Mouse (Mus musculus) forebrain, embryonic 10.5 days (tissue): ENCODE measurements around the gene Emilin3. TPM values are rescaled to one million over a fixed set of nuclear protein-coding genes. Genes with fewer than 3 reads are reported as not detected.

Experiments
- DNase-seq: peaks from one replicate; pipeline ENCODE4 v3.0.0-alpha.2; 2017; ENCODE audit warnings: low spot score; ENCODE audit errors: extremely low spot score
- H3K27ac ChIP-seq: fragments of 300-500 bp; sonication (generic); 2 replicates; pipeline ENCODE4 v1.5.1; 2016; ENCODE audit warnings: mild to moderate bottlenecking
- H3K27me3 ChIP-seq: fragments of 300-500 bp; sonication (generic); 2 replicates; pipeline ENCODE4 v1.6.1; 2016; ENCODE audit warnings: mild to moderate bottlenecking; ENCODE audit not compliant: poor library complexity, severe bottlenecking
- H3K36me3 ChIP-seq: fragments of 300-500 bp; sonication (generic); replicated peaks from 2 replicates; pipeline ENCODE4 v1.6.1; 2016; ENCODE audit warnings: mild to moderate bottlenecking, moderate library complexity
- H3K4me1 ChIP-seq: fragments of 300-500 bp; sonication (generic); 2 replicates; pipeline ENCODE4 v1.6.1; 2016
- H3K4me3 ChIP-seq: fragments of 300-500 bp; sonication (generic); 2 replicates; pipeline ENCODE4 v1.5.1; 2016; ENCODE audit warnings: mild to moderate bottlenecking, moderate library complexity
- H3K9me3 ChIP-seq: fragments of 300-500 bp; sonication (generic); 2 replicates; pipeline ENCODE4 v1.6.1; 2016; ENCODE audit warnings: mild to moderate bottlenecking, moderate library complexity
- WGBS: fragments of 180-500 bp; shearing (Covaris S2); methylation state at CpG from one replicate; pipeline ENCODE4 v1.1.7; 2016; 5-methylcytosine and 5-hydroxymethylcytosine counted together
- polyA plus RNA-seq: library from polyadenylated mRNA; unstranded; fragments of >200 nt; fragmentation: Nextera tagmentation; extraction: Ambion mirVana; gene quantifications from 2 replicates; pipeline ENCODE4 v1.2.1, GENCODE M21; 2016

The Emilin3 gene
- polyA plus RNA-seq, 1 experiment from 2014 or later, result 2.2 TPM

DNA sequence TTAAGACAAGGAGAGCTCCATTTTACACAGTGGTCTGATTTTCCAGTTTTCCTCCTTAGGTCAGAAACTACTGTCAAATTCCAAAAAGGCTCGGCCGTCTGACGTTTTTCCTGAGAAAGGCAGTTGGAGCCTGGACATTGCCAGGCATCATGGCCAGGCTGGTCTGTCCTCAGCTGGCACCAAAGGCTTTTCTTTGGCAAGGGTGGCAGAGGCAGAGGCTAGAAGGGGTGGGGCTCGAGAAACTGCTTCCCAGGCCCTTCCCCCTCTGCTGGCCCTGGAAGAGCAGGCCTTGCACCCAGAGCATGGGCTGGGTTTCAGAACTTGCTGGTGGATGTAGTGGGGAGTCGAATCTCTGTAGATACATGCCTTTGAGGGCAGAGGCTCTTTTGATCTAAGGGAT lies 29.7 kb downstream of the Emilin3 start:
- Histone ChIP-seq H3K4me3 (no peak overlapping the region), H3K4me1 (peaks cover 4% of the 10 kb centered on the region), H3K27me3 (peaks cover under 1% of the 10 kb centered on the region; the same call in 1 of the 2 replicates), H3K36me3 (no peaks in the 10 kb centered on the region), H3K9me3 (no peaks in the 10 kb centered on the region; the same call in 1 of the 2 replicates), H3K27ac (no peak overlapping the region)
- WGBS, result 80% methylated on average over 5 of the region's 5 CpGs
- DNase-seq, result no peak

DNA sequence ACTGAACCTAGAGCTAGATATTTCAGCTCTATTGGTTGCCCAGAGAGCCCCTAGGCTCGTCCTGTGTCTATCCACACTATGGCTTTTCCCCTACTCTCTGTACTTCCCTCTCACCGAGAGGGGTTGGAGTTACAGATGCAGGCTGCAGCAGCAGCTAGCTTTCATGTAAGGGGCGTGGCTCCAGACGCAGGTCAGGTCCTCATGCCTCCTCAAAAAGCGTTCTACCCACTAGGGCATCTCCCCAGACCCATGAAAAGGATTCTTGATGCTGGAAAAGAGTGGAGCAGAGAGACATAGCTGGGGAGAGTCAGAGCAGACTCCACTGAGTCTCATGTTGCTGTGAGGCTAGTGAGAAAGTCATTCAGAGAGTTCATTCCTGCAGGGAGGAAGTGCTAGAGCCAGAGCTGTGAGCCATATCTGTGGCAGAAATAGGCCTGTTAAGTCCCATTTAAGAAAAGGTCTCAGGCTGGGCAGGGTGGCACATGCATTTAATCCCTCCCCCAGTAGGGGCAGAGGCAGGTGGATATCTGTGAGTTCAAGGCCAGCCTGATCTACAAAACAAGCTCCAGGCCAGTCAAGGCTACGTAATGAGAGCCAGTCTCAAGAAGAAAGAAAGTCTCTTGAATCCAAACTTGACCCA lies 30.5 kb downstream of the Emilin3 start:
- no peak for DNase-seq
- Histone ChIP-seq H3K27ac (no peak overlapping the region), H3K4me3 (no peak overlapping the region), H3K9me3 (no peaks in the 10 kb centered on the region; the same call in 1 of the 2 replicates), H3K4me1 (no peaks in the 10 kb centered on the region), H3K36me3 (no peaks in the 10 kb centered on the region), H3K27me3 (no peaks in the 10 kb centered on the region)
- WGBS, result 59% methylated on average over 6 of the region's 6 CpGs

DNA sequence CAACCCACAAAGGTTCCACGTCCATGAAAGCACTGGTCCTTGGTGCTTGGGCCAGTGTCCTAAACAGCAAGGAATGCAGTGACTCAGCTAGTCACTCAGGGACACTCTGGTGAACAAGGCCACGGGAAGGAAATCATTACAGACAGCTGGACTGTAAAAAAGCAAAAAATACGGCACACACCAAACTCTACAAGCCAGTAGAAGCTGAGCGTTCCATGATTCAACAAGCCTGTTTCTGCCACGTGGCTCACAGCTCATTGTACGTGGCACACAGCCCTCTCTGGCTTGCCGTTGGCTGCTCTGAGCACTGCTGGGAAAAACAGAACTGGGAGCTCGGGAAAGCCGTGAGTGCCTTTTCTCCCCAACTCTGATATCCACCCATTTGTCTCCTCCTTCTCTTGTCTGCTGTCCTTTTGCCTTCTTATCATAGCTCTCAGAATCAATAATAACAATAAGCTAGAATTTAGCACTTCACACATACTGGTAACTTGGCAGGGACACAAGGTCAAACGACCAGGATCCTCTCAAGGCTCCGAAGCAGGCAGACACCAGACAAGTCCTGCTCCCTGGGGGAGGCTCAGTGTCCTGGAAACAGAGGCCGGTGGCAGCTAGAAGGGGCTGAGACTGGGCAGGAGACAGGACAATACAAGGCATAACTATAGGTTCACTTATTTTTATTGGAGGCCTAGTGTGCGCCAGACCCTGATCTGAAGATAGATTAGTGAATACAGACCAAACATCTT lies 31.5 kb downstream of the Emilin3 start, which contains the start of gene Lpin3:
Gene Lpin3, plus strand, starts transcription at position 218 of the 743 bp plus-strand sequence.
- H3K27me3 ChIP-seq, result no peaks in the 10 kb centered on the region
- no peak within 1 kb of the TSS for H3K27ac ChIP-seq
- H3K4me3 ChIP-seq, result no peak within 1 kb of the TSS
- H3K4me1 ChIP-seq, result no peaks in the 10 kb centered on the region
- no peaks in the 10 kb centered on the region for H3K36me3 ChIP-seq
- H3K9me3 ChIP-seq, result peaks cover 3% of the 10 kb centered on the region; the same call in 1 of the 2 replicates
- peak; percentile 9 for DNase-seq
- WGBS, result 83% methylated on average over 13 of the region's 13 CpGs

DNA sequence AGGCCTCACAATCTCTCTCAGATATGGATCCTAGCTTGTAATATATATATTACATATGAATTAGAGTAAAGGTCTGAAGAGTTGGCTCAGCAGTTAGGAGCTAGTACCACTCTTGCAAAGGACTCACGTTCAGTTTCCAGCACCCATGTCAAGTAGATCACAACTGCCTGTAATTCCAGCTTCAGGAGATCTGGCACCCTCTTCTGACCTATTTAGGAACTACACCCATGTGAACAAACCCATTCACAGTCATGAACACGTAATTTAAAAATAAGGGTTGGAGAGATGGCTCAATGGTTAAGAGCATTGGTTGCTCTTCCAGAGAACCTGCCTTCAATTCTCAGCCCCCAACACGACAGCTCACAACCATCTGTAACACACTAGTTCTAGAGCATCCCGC lies 36.0 kb downstream of the Emilin3 start:
- no peaks in the 10 kb centered on the region for H3K27me3 ChIP-seq
- peaks cover 16% of the 10 kb centered on the region for H3K4me1 ChIP-seq
- no peaks in the 10 kb centered on the region for H3K36me3 ChIP-seq
- peaks cover 3% of the 10 kb centered on the region; the same call in 1 of the 2 replicates for H3K9me3 ChIP-seq
- no peak overlapping the region for H3K27ac ChIP-seq
- 79% methylated on average over 4 of the region's 4 CpGs for WGBS
- H3K4me3 ChIP-seq, result no peak overlapping the region
- DNase-seq, result no peak

DNA sequence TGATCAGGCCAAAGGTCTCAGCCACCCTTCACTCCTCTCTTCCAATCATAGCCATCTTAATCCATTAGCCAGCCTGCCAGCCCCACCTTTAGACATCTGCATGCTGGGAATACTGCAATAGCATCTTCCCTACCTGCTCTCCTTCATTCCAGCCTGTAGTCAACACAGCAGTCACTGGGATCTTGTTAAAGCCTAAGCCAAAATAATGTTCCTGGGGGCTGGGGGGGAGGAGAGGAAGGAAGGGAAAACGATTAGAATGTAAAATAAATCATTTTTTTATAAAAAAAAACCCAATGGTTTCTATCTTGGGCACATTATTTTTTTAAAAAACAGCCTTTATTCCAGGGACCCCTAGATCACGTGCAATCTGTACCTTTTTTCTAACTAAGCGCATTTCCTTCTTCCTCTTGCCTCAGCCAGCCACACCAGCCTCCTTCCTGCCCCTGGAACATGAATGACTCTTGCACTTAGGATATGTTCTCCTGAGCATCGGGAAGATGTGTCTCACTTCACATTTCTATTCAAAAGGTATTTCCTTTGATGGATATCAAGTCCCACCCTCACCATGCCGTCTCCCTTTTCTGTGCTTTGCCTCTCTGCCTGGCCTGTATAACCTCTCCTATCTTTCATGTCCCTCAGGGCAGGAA lies 37.8 kb downstream of the Emilin3 start:
- 82% methylated on average over 5 of the region's 5 CpGs for WGBS
- no peaks in the 10 kb centered on the region for H3K36me3 ChIP-seq
- no peaks in the 10 kb centered on the region for H3K27me3 ChIP-seq
- H3K27ac ChIP-seq, result no peak overlapping the region
- H3K4me3 ChIP-seq, result no peak overlapping the region
- H3K9me3 ChIP-seq, result peaks cover 3% of the 10 kb centered on the region; the same call in 1 of the 2 replicates
- H3K4me1 ChIP-seq, result peaks cover 16% of the 10 kb centered on the region
- no peak for DNase-seq

DNA sequence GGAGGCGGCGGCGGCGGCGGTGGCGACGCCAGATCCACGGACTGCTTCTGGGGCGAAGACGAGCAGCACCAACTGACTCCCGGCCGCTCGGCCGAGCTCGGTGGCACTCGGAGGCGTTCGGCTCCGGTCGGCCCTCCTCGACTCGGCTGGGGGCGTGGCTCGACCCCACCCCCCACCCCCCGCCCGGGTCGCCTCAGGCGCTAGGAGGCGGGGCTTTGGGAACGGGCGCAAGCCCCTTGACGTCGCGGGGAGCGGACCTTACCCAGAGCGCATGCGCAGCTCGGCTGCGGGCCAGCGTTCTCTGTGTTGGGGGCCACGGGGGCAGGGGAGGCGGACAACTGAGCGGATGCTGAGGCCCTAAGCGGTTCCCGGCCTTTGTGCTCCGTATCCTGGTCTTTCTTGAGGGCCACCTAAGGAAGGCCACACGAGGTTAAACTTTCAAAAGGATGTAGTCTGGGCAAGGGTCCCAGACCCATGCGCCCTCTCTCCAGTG lies 39.2 kb downstream of the Emilin3 start, which contains the start of gene Zhx3:
Gene Zhx3, minus strand, starts transcription at position 109 of the 493 bp plus-strand sequence.
- peak within 1 kb of the TSS; percentile 91 for H3K4me3 ChIP-seq
- peaks cover 3% of the 10 kb centered on the region; the same call in 1 of the 2 replicates for H3K9me3 ChIP-seq
- H3K4me1 ChIP-seq, result peaks cover 16% of the 10 kb centered on the region
- WGBS, result 1% methylated on average over 46 of the region's 48 CpGs
- H3K36me3 ChIP-seq, result no peaks in the 10 kb centered on the region
- DNase-seq, result peak; percentile 97
- no peaks in the 10 kb centered on the region for H3K27me3 ChIP-seq
- peak within 1 kb of the TSS; percentile 93 for H3K27ac ChIP-seq

DNA sequence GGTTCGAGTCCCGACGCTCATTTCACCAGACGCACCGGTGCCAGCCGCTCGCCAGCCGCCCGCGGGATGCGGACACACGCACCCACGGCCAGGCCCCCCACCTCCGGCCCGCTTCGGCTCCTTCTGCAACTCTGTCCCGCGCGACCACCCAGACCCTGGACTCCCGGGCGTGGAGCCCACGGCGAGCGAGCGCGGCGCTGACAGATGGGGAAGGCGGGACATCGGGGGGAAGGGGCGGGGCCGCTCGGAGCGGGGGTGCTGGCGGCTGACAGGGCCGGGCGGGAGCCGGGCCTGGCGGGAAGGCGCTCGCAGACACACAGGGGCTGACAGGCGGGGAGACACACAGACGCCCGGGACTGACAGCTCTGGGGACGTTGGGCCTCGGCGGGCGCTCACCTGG lies 39.7 kb downstream of the Emilin3 start:
- peak overlapping the region; percentile 93 for H3K27ac ChIP-seq
- no peaks in the 10 kb centered on the region for H3K36me3 ChIP-seq
- peak; percentile 69 for DNase-seq
- peak overlapping the region; percentile 91 for H3K4me3 ChIP-seq
- H3K27me3 ChIP-seq, result no peaks in the 10 kb centered on the region
- WGBS, result under 1% methylated on average over 45 of the region's 47 CpGs
- H3K9me3 ChIP-seq, result peaks cover 3% of the 10 kb centered on the region; the same call in 1 of the 2 replicates
- H3K4me1 ChIP-seq, result peaks cover 16% of the 10 kb centered on the region

DNA sequence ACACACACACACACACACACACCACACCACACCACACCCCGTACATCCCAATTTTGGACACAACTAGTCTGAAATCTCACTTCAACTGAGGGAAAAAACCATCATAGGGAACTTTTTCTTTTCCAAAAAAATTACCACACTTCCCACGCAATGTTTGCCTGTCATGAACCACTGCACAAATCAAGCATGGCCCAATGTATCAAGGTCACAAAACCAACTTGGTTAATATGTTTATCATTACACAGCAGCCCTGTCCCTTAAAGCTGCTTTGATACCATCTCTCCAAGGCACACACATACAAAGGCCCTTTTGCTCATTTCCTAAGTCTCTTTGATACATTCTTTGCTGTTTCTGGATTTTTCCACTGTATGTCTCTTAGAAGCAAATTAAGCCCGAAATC lies 40.8 kb downstream of the Emilin3 start:
- Histone ChIP-seq H3K36me3 (no peaks in the 10 kb centered on the region), H3K4me1 (peaks cover 16% of the 10 kb centered on the region), H3K9me3 (peaks cover 3% of the 10 kb centered on the region; the same call in 1 of the 2 replicates), H3K27ac (no peak overlapping the region), H3K4me3 (no peak overlapping the region), H3K27me3 (no peaks in the 10 kb centered on the region)
- DNase-seq, result no peak
- 86% methylated on average over 3 of the region's 3 CpGs for WGBS

DNA sequence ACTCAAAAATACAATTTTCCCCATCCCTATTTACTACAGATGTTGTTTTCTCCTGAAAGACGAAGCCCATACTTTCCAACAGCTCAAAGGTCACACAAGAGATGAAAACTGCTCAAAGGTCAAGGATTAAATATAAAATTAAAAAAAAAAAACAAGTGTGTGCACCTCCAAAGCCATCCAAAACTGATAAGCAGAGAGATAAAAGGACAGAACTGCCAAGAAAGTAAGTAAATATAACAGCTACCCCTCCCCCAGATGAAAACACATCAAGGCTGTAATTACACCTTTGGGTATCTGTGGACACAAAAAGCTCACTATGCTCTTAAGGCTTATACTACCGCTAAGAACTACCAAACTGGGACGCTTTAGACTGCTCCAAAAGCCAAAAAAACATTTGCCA lies 42.7 kb downstream of the Emilin3 start:
- DNase-seq, result no peak
- H3K36me3 ChIP-seq, result no peaks in the 10 kb centered on the region
- no peak overlapping the region for H3K27ac ChIP-seq
- peaks cover 16% of the 10 kb centered on the region for H3K4me1 ChIP-seq
- no peak overlapping the region for H3K4me3 ChIP-seq
- no peaks in the 10 kb centered on the region for H3K9me3 ChIP-seq
- WGBS, result 79% methylated on average over 3 of the region's 3 CpGs
- H3K27me3 ChIP-seq, result no peaks in the 10 kb centered on the region

DNA sequence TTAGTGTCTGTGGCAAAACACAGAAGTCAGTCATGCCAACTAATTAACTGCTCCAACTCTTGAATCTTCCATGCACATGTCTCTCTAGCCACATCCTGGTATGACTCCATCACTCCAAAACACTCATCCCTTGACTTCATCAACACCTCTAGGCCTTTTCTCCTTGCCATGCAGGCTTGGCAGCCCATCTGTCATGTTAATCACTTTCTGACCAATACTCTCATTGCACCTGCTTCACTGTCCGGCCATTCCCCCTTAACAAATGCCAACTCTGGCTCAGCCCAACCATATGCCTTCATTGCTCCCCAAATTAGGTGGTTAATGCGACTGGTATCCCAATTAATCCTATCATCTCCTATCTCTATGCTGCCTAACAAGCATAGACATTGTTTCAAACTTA lies 46.9 kb downstream of the Emilin3 start:
- Histone ChIP-seq H3K27ac (no peak overlapping the region), H3K36me3 (no peaks in the 10 kb centered on the region), H3K4me3 (no peak overlapping the region), H3K9me3 (no peaks in the 10 kb centered on the region), H3K27me3 (no peaks in the 10 kb centered on the region), H3K4me1 (no peaks in the 10 kb centered on the region)
- 77% methylated on average over 2 of the region's 2 CpGs for WGBS
- no peak for DNase-seq

DNA sequence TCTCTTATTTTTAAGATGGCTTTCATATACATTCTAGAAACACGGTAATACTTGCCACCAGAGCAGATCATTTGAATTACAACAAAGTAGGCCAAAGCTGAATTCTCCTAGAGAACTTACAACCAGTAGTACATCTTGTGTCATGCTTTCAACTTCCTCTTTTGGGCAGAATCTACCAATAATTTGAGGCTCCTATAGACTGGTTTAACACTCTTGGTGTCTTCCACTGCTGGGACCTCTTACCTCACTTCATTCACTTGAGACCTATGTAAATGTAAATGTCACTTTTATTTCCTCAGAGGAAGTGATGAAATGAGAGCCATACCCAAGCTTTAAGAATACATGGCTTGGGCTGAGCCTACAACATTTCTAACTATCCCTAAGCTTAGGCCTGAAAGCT lies 48.0 kb downstream of the Emilin3 start:
- no peak for DNase-seq
- no peak overlapping the region for H3K4me3 ChIP-seq
- WGBS, result 85% methylated on average over 1 of the region's 1 CpGs
- H3K4me1 ChIP-seq, result no peaks in the 10 kb centered on the region
- H3K9me3 ChIP-seq, result no peaks in the 10 kb centered on the region
- no peaks in the 10 kb centered on the region for H3K36me3 ChIP-seq
- no peak overlapping the region for H3K27ac ChIP-seq
- H3K27me3 ChIP-seq, result no peaks in the 10 kb centered on the region

DNA sequence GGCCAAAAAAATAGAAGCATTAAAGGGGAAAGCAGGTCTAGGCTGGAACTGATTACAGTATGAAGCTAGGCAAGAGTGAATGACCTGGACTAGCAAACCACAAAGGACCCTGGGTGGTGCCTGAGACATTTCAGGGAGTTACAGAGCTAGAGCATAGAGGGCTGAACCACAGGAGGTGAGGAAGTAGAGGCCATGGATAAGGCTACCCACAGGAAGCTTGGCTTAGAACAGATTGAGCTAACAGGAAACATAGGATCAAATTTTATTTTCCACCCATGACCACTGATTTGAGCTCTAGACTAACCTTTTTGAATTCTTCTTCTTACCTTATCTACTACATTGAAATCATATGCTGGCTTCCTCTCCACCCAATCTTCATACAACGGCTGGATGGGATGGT lies 51.8 kb downstream of the Emilin3 start:
- H3K4me3 ChIP-seq, result no peak overlapping the region
- WGBS, result 94% methylated on average over 1 of the region's 1 CpGs
- no peaks in the 10 kb centered on the region for H3K36me3 ChIP-seq
- H3K4me1 ChIP-seq, result no peaks in the 10 kb centered on the region
- H3K27me3 ChIP-seq, result no peaks in the 10 kb centered on the region
- H3K27ac ChIP-seq, result no peak overlapping the region
- H3K9me3 ChIP-seq, result no peaks in the 10 kb centered on the region; the same call in 1 of the 2 replicates
- DNase-seq, result no peak
